Mouse (Mus musculus): ENCODE measurements around the gene Serpinb6b.

DNA sequence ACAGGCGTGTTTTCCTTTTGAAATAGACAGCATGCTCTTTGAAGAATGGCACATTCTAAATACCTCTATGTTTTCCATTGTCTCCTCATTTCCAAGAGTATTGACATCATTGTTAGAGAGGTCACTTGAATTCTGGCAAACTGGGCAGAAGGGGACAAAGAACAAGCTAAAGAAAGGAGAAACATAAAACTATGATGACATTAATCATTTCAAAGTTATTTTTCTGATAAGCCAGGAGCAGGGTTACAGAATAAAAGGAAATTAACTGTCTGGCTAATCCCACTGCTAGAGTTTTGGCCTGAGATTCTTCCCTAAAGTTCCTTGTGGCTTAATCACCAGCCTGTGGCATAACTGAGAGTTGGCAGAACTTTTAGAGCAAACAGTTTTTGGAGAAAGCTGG lies 37.8 kb upstream of the Serpinb6b start:
- TF ChIP-seq CTCF (IDR thresholded peaks at IDR 0.05; ENCODE audit: borderline replicate concordance, extremely low read depth, insufficient read depth, insufficient read length) (no peak), POLR2A (IDR thresholded peaks at IDR 0.05; ENCODE audit: borderline replicate concordance, extremely low read depth, insufficient read depth, insufficient read length, poor library complexity, severe bottlenecking) (no peak)

All from brain, embryonic 14.5 days (tissue).